Mouse (Mus musculus): ENCODE data around the gene Rbp2.

DNA sequence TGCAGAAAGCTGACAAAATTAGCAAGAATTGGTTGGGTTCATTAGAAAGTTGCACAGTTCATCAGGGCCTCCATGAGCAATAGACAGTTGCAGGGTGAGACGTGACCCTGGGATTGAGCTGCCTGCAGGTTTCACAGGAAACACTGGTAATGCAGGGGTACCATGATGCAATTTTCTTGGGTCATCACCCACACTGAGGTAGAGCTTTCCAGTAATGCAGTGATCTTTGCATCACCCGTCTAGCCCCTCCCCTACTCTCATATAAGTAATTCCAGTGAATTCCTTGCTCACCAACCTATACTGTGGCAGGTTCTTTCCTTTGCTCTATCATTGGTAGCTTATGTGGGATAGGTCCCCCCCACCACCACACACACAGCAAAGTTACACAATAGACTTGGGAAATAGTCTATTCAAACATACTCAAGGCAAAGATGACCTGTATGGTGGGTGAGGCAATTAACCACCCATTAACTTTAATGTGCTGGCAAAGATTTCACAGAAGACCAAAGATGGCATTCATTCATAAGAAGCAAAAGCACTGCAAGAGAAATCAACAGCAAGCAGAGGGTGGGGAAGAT is 5.7 kb upstream of the Rbp2 start:
- no peak for TF ChIP-seq CTCF (IDR thresholded peaks at IDR 0.05)
- TF ChIP-seq EP300 (IDR thresholded peaks at IDR 0.05), result no peak
